Mouse (Mus musculus): ENCODE data around the gene Tlr4. TPM values are rescaled to one million over a fixed set of nuclear protein-coding genes. Genes with fewer than 3 reads are reported as not detected.
A peak's percentile ranks its signal among the peaks of the same experiment; 100 is the strongest.

The Tlr4 gene
- total RNA-seq, 2 experiments from 2014 or later = 2.3 to 3.8 TPM

DNA sequence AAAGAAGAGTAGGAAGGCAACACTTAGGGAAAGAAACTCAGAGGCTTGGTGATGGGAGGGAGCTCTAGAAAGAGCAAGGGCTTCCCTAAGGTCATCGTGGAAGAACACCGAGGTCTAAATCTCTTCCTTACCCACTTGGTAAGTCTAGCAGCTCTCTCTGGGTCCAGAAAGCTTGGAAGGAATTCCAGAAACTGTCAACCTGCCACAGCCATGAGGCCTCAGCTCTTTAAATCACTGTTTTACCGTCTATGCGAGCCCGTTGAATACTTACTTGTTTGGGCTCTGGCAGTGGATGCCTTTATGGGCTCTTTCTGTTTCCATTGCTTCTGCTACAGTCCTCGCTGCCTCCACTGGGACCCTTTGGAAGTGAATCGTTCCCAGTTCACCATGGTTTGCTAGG lies 67.6 kb downstream of the Tlr4 start:
- DNase-seq (ENCODE audit: low spot score in 2 of 2) = no peak

DNA sequence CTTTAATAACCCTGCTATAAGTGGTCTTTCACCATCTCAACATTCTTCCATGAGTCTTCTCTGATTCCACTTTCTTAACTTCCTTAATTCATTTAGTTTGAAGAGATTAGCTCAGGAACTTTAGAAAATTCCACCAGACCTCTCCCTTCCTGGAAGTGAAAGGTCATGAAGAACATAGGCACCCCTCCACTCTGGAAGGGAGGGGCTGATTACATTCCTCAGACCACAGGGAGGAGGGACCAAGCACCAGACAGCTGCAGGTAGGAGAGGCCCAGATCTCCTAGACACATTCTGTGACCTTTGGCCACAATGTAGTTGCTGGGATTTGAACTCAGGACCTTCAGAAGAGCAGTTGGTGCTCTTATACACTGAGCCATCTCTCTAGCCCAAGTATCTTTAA lies 72.7 kb downstream of the Tlr4 start:
- DNase-seq (ENCODE audit: low spot score in 2 of 2) = no peak

DNA sequence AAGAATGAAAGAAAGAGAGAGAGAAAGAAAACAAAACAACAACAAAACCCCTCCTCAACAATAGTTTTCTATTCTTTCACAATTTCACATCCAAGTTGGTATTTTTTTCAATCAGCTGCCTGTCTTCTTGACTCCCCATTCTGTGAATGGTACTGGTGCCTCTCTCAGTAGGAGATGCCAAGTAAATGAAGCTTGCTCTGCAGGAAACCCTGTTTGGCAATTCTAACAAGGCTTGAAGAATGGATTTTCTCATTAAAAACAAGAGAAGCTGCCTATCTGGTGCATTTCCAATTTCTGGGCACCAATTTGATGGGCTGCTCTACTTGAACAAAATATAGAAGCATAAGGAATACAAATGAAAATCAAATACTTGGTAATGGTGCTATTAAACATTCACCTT lies 74.1 kb downstream of the Tlr4 start:
- peak in 1 of 2 experiments; percentile 8 for DNase-seq (ENCODE audit: low spot score in 2 of 2)

- DNase-seq (ENCODE audit: low spot score in 2 of 2) = no peak
Observed at GRCm38 (mm10) chr4:66908376-66908775, 81.0 kb downstream of the Tlr4 start.

DNA sequence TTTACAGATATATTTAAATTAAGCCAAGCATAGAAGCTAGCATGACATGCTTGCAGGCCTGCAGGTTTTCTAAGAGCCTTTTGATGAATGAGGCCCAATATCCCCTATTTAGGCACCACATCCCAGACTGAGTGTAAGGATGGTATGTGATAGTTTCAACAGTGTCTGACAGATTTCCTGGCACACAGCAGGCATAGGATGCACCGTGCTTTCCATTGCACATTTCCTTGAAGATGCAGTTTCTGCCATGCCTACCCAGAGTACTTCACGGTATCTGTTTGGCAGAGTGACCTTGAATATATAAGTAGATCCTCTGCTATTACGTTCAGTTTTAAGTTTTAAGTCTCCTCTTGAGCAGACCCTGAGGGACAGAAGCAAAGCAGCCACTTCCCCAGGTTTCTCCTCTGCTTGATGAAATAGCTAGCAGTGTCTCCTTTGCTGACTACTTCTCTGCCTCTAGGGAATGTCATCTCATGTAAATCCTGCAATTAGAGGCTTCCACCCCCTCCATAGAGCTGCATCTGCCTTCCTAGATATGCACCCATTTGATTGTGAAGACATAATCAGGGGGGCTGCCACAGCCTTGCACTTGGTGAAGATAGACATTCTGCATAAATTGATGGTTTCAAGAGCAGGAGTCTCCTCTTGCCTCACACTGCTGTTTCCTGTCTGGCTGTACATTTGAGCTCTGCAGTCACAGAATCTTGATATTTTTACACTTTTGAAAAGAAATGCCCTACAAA lies 92.4 kb downstream of the Tlr4 start:
- no peak for DNase-seq (ENCODE audit: low spot score in 2 of 2)

DNA sequence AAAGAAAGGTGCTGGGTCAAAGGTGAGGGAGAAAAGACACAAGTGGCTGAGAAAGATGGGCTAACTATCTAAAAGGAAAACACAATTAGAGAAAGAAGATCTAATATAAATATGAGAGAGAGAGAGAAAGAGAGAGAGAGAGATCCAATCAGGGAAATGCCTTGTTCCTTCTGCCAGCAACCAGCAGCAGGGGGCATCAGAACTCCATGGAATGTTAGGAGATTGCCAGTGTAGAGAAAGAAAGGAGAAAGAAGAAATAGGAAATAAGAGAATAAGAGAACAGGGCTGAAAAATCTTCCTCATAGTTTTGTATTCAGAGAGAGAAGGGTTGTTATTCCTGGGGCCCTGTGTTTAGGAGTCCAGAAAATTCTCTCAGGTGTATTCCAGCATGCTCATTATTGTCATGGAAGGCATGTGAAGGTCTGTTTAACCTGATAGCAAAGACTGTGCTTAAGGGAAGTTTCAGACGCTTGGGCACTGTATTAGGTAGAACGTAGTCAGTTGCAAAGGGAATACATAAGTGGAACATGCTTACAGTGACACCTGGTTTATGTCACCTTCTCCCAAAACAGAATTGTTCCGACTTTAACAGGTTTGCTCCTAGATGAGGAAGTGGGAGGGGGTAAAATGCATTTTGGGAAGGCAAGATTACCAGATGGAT lies 96.4 kb downstream of the Tlr4 start:
- DNase-seq (ENCODE audit: low spot score in 2 of 2) = peak; percentile 61 to 74

DNA sequence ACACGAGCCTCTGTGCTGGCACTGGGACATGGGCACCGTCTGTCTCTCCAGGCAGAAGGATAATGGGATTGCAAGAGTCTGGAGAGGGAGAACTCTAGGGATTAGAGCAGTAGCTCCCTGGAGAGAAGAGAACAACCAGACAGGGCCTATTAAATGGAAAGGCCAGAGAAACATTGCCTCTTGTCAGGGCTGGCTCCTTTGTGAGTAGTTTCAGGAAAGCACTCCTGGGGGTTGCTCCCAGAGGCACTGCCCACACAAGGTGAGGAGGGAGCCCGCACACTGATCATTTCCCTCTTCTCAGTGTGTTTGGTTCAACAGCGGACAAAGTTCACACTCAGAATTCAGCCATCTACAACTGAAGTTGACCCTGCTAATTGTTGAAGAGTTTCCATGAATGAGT lies 98.7 kb downstream of the Tlr4 start:
- no peak for DNase-seq (ENCODE audit: low spot score in 2 of 2)

DNA sequence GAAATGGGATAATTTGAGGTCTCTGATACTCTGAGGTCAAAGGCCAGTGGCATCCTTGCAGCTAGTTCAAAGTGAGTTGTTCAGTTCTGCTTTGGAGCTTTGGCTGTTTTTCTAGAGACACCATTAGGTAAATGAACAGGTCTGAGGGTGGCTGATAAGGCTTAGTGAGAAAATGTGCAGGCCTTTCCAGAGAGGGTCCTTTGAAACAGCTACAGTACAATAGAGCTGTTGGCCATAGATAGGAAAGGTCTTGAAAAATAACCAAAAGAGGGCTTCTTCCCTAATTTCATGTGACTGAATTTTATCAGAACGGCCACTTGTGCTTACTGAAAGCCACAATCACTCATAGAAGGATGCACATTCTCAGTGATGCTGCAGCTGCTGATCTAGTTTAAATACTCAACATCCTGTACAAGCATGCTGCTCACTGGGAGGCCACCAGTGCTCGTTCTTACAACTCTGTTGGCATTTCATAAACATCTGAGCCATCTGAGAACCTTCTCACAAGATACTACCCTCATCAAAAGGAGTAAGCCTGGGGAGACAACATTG lies 100.2 kb downstream of the Tlr4 start:
- no peak for DNase-seq (ENCODE audit: low spot score in 2 of 2)

DNA sequence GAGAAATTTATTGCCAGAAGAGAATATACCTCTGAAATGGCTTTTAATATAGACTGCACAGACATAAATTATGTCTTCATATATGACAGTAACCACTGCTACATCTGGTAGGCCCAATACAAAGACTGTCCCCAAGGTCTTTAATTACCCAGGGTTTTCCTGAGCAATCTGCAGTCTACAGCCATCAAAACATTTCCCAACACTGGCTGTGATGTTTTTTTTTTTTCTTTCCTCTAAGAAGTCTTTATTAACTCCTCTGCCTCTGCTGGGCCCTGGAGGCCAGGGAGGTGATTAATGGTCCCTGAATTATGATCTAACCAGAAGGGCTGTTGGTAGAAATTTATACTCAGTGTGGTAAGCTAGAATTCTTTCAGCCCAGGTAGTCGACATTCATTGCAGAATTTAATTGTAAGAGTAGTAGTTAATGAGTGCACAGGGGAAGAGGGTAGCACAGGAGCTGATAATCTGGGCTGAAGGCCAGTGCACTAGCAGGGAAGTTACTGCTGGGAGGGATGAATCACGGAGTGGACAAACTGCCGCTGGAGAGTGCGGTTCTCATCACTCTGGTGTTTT lies 111.2 kb downstream of the Tlr4 start:
- no peak for DNase-seq (ENCODE audit: low spot score in 2 of 2)

GRCm38 (mm10) chr4:66941894-66942293 lies 114.5 kb downstream of the Tlr4 start:
- DNase-seq (ENCODE audit: low spot score in 2 of 2) = no peak

DNA sequence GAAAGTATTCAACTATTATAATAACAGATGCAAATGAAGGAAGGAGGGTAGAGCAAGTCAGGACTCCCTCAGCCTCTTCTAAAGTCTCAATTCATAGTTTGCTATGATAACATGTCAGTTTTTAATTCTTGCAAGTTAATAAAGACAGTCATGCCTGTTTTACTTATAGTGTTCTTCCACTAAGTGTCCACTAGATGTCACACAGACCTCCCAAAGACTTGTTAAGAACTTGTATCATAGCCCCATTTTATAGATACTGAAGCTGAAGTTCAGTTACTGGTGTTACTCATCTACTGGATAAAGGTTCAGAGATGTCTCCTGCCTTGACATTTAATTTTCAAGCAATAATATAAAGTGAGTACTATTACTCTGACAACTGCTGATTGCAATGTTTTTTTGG lies 116.3 kb downstream of the Tlr4 start:
- no peak for DNase-seq (ENCODE audit: low spot score in 2 of 2)

DNA sequence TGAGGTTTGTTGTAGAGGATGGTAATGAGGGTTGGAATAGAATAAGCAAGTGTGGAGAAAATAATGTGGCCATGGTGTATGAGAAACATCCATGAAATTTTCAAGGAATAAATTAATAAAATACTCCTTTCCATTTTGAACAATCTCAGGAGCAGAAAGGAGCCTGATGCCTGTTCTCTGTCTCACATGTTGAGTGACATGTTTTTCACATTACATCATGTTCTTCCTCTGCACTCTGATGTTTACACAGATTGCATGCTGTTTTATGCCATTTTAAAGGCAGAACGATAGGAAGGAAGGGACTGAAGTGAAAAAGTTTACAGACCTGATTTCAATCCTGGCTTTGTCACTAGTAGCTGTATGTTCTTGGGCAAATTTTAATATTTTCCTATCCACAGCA lies 120.3 kb downstream of the Tlr4 start:
- no peak for DNase-seq (ENCODE audit: low spot score in 2 of 2)

- DNase-seq (ENCODE audit: low spot score in 2 of 2) = no peak
Observed at GRCm38 (mm10) chr4:66974918-66975317, 147.5 kb downstream of the Tlr4 start.

Measured in layer of hippocampus, postnatal 14 days (tissue).